Mouse (Mus musculus): ENCODE measurements around the gene Mfsd4a. TPM values are rescaled to one million over a fixed set of nuclear protein-coding genes. Genes with fewer than 3 reads are reported as not detected.

The Mfsd4a gene
- total RNA-seq (2015; ENCODE audit: low replicate concordance) (not detected in 2 replicates), total RNA-seq (2017; ENCODE audit: low replicate concordance) (0.68 and 2.9 TPM in 2 replicates)

GRCm38 (mm10) chr1:132067261-132068255 is at the start of gene Mfsd4a:
Mfsd4a (minus strand) TSS chr1:132068062.
- no peak for ATAC-seq (replicated peaks; ENCODE audit: low FRiP score, poor library complexity, severe bottlenecking)

DNA sequence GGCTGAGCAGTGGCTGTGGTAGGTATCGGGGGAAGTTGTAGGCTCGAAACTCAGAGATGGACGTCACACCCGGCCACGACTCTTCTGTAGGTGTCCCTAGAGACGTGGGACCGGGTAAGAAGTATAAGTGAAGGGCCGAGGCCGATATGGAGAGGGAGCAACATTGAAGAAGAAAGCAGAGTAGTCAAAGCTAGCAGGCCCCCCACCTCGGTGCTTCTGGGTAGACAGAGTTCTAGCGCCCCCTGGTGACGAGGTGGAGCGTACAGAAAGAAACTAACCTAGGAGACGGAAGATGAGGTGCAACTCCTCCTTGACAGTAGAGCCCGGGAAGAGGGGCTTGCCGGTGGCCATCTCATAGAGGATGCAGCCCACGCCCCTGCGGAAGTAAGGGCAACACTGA is 48.7 kb upstream of the Mfsd4a start:
- 0 out of 2 replicates have a peak, but pooled peaks have one; percentile 42 for ATAC-seq (replicated peaks; ENCODE audit: low FRiP score, poor library complexity, severe bottlenecking)

- ATAC-seq (replicated peaks; ENCODE audit: low FRiP score, poor library complexity, severe bottlenecking): no peak
Observed at GRCm38 (mm10) chr1:132113098-132113497, 45.2 kb upstream of the Mfsd4a start.

DNA sequence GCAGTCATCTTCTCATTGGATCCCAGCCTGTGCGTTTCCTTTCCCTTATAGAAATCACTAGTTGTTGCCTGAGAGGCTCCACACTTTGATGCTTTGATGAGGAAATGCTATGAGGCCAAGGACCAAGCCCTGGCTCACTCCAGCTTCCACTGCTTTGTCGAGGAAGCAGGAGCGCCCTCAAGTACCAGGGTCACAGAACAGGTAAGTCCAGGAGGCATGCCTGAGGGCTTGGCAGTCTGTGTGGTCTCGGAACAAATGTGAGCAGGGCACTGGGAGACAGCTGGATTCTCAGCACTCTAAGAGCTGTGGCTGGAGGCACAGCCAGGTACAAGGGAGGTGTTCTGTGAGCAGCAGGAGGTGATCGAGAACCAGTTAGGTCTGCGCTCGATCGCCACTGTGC is 44.6 kb upstream of the Mfsd4a start:
- no peak for ATAC-seq (replicated peaks; ENCODE audit: low FRiP score, poor library complexity, severe bottlenecking)

DNA sequence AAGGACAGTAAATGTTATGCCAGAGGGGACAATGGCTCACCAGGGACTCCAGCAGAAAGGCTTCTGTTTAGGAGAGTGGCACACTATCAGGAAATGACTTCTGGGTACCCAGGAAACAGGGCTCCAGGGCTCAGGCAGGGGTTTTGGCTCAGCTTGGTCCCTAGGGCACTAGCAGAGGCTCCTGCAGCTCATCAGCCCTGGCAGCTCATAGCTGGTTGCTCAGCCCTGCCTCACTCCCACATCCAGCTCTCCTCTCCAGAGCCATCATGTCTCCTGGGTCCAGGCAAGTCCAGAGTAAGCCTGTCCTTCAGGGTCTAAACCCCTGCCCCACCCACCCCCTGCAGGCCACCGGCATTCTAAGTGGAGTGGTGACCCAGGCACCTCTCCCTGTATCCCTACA is 43.5 kb upstream of the Mfsd4a start:
- no peak for ATAC-seq (replicated peaks; ENCODE audit: low FRiP score, poor library complexity, severe bottlenecking)

DNA sequence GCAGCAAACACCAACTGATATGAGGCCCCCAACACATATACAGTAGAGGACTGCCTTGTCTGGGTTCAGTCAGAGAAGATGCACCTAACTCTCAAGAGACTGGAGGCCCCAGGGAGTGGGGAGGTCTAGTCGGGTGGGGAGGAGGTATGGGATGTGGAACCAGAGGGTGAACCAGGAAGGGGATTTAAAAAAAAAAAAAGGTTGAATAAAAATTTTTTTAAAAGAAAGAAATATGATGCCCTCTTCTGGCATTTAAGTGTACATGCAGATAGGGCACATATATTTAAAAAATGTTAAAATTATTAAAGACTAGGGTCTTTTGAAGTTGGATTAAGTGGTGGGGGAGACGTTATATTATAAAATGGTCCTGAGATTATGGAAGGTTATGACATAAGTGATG is 41.5 kb upstream of the Mfsd4a start:
- ATAC-seq (replicated peaks; ENCODE audit: low FRiP score, poor library complexity, severe bottlenecking): no peak

GRCm38 (mm10) chr1:132104353-132104752 is 36.5 kb upstream of the Mfsd4a start:
- ATAC-seq (replicated peaks; ENCODE audit: low FRiP score, poor library complexity, severe bottlenecking): no peak

GRCm38 (mm10) chr1:132101953-132102697 is 34.3 kb upstream of the Mfsd4a start:
- ATAC-seq (replicated peaks; ENCODE audit: low FRiP score, poor library complexity, severe bottlenecking): 0 out of 2 replicates have a peak, but pooled peaks have one; percentile 21

- ATAC-seq (replicated peaks; ENCODE audit: low FRiP score, poor library complexity, severe bottlenecking): no peak
Observed at GRCm38 (mm10) chr1:132099775-132100174, 31.9 kb upstream of the Mfsd4a start.

- no peak for ATAC-seq (replicated peaks; ENCODE audit: low FRiP score, poor library complexity, severe bottlenecking)
Observed at GRCm38 (mm10) chr1:132099016-132099415, 31.2 kb upstream of the Mfsd4a start.

GRCm38 (mm10) chr1:132098076-132098475 is 30.2 kb upstream of the Mfsd4a start:
- no peak for ATAC-seq (replicated peaks; ENCODE audit: low FRiP score, poor library complexity, severe bottlenecking)

- ATAC-seq (replicated peaks; ENCODE audit: low FRiP score, poor library complexity, severe bottlenecking): no peak
Observed at GRCm38 (mm10) chr1:132095356-132096004, 27.6 kb upstream of the Mfsd4a start.

GRCm38 (mm10) chr1:132093269-132093668 is 25.4 kb upstream of the Mfsd4a start:
- no peak for ATAC-seq (replicated peaks; ENCODE audit: low FRiP score, poor library complexity, severe bottlenecking)

DNA sequence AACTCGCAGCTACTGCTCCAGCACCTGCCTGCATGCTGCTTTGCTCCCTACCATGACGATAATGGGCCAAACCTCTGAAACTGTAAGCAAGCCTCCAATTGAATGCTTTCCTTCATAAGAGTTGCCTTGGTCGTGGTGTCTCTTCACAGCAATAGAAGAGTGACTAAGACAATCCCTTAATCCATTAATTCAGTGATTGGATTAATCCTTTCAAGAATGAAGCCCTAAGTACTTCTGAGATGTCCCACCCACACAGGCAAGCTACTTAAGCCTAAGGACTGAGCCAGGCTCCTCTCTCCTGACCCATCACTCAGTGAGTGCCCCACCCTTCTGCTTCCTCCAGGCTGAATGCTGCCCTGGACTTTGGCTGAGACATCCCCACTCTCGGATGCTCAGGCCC is 22.4 kb upstream of the Mfsd4a start:
- no peak for ATAC-seq (replicated peaks; ENCODE audit: low FRiP score, poor library complexity, severe bottlenecking)

DNA sequence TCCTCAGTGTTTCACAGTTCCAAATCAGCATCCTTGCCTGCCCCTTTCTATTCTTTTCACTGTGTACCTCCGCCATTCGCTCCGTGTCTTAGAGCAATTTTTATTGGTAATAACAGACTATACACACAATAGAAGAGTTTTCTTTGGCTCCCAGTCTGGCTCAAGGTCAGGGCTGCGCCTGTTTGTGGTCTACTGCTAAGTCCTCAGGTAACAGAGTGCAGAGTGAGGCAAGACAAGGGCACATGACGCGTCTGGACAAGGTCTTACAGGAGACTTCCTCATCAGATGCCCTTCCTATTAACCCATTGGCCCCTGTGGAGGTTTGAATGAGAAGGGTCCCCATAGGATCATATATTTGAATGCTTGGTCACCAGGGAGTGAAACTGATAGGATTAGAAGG is 21.9 kb upstream of the Mfsd4a start:
- no peak for ATAC-seq (replicated peaks; ENCODE audit: low FRiP score, poor library complexity, severe bottlenecking)

DNA sequence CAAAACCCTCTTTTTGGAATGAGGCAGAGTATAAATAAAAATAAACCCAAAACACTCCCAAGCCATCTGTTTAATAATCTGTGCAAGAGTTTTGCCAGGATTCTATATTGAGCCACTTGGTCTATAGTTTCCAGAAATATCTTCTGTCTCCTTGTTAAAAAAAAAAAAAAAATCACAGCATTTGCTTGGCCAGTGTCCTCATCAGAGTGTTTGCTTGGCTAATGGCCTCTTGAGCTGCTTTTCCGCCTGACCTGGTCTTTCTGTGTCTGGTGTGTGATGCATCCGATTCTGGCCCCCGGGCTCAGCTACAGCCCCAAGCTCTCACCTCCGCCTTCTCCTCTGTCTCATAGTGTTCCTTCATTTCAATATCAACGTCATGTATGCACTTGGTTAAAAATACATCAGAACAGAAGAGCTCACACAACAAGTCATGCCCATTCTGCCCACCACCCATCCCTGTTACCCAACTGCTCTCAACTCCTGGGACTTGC is 20.4 kb upstream of the Mfsd4a start:
- ATAC-seq (replicated peaks; ENCODE audit: low FRiP score, poor library complexity, severe bottlenecking): no peak

DNA sequence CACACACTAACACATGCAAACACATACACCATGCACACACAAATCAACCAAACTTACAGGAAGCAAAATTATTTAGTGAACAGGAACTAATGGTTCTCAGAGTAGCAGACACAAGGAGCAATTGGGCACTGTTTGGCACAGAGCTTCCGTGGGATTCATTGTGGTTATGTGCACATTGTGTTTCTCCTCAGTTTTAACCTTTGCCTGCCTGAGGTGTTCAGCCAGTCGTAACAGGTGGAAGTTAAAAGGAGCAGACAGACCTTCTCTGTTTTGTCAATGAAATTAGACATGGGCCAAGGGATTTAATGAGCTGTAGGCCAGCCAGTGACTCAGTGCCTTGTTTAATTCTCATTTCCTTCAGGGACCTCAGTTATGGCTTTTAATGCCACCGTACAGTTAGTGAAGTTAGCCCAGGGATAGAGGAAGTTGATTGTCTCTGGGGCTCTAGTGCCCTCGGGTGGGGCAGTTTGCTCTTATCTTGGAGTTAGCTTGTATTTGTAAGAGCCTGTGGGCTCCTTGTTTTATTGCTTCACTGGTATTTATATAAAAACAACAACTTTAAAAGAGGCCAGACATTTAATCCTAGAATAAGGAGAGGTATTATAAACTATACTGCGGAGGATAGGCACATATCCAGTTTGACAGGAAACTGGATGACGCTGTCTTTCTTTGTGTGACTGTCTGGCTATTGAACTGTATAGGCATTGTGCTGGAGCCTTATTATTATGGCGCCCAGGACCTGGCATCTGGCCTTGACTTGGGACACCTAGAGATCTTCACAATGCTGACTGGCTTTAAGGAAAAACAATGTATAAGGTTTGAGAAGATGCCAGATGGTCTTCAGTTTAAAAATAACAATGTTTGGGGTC is 17.6 kb upstream of the Mfsd4a start:
- no peak for ATAC-seq (replicated peaks; ENCODE audit: low FRiP score, poor library complexity, severe bottlenecking)

- ATAC-seq (replicated peaks; ENCODE audit: low FRiP score, poor library complexity, severe bottlenecking): no peak
Observed at GRCm38 (mm10) chr1:132078413-132078812, 10.6 kb upstream of the Mfsd4a start.

- ATAC-seq (replicated peaks; ENCODE audit: low FRiP score, poor library complexity, severe bottlenecking): no peak
Observed at GRCm38 (mm10) chr1:132075576-132075975, 7.7 kb upstream of the Mfsd4a start.
